Mouse (Mus musculus) heart, embryonic 12.5 days (tissue): Measurements from ENCODE around the gene Irf5. TPM values are rescaled to one million over a fixed set of nuclear protein-coding genes. Genes with fewer than 3 reads are reported as not detected.
A peak's percentile ranks its signal among the peaks of the same experiment; 100 is the strongest.

Experiments
- ATAC-seq: fragments of 200-750 bp; cut with Nextera tagmentation; 2 replicates; pipeline ENCODE4 v1.8.0; 2017; ENCODE audit warnings: moderate TSS enrichment, moderate library complexity; ENCODE audit not compliant: insufficient number of reproducible peaks, low FRiP score
- H3K27ac ChIP-seq: fragments of 300-500 bp; sonication (generic); 2 replicates; pipeline ENCODE4 v1.5.1; 2016; ENCODE audit warnings: mild to moderate bottlenecking, moderate library complexity; ENCODE audit not compliant: poor library complexity, severe bottlenecking
- H3K27me3 ChIP-seq: fragments of 300-500 bp; sonication (generic); replicated peaks from 2 replicates; pipeline ENCODE4 v1.6.1; 2016; ENCODE audit warnings: mild to moderate bottlenecking, moderate library complexity
- H3K36me3 ChIP-seq: fragments of 300-500 bp; sonication (generic); 2 replicates; pipeline ENCODE4 v1.6.1; 2016; ENCODE audit warnings: mild to moderate bottlenecking, moderate library complexity
- H3K4me1 ChIP-seq: fragments of 300-500 bp; sonication (generic); replicated peaks from 2 replicates; pipeline ENCODE4 v1.6.1; 2016; ENCODE audit warnings: mild to moderate bottlenecking
- H3K4me2 ChIP-seq: fragments of 300-500 bp; sonication (generic); 2 replicates; pipeline ENCODE4 v1.6.1; 2016; ENCODE audit warnings: mild to moderate bottlenecking, moderate library complexity
- H3K4me3 ChIP-seq: fragments of 300-500 bp; sonication (generic); 2 replicates; pipeline ENCODE4 v1.5.1; 2016; ENCODE audit warnings: mild to moderate bottlenecking
- H3K9ac ChIP-seq: fragments of 300-500 bp; sonication (generic); 2 replicates; pipeline ENCODE4 v1.6.1; 2016; ENCODE audit warnings: mild to moderate bottlenecking, moderate library complexity
- H3K9me3 ChIP-seq: fragments of 300-500 bp; sonication (generic); replicated peaks from 2 replicates; pipeline ENCODE4 v1.6.1; 2016; ENCODE audit warnings: mild to moderate bottlenecking, moderate library complexity
- WGBS: fragments of 180-500 bp; shearing (Covaris S2); methylation state at CpG from one replicate; pipeline ENCODE4 v1.1.7; 2016; 5-methylcytosine and 5-hydroxymethylcytosine counted together
- polyA plus RNA-seq: library from polyadenylated mRNA; unstranded; fragments of >200 nt; fragmentation: Nextera tagmentation; extraction: Ambion mirVana; gene quantifications from 2 replicates; pipeline ENCODE4 v1.2.1, GENCODE M21; 2016

Irf5 gene
- 11.2 and 12.5 TPM in 2 replicates for polyA plus RNA-seq

- 1% methylated on average over 84 of the region's 96 CpGs for WGBS
- peak; percentile 26 for ATAC-seq
- H3K27ac ChIP-seq = no peak within 1 kb of the TSS
Measured at GRCm38 (mm10) chr6:29526281-29527251, at the start of gene Irf5. Irf5 (plus strand) TSS chr6:29526625.

GRCm38 (mm10) chr6:29482691-29483090 lies 43.7 kb upstream of the Irf5 start:
- Histone ChIP-seq H3K4me3 (no peak overlapping the region), H3K9ac (no peak overlapping the region), H3K27me3 (peaks cover 17% of the 10 kb centered on the region; the same call in 1 of the 2 replicates), H3K9me3 (no peaks in the 10 kb centered on the region), H3K27ac (no peak overlapping the region), H3K4me2 (no peak overlapping the region), H3K4me1 (peaks cover 7% of the 10 kb centered on the region; the same call in 1 of the 2 replicates), H3K36me3 (0 out of 2 replicates have a peak, but pooled peaks cover 3% of the 10 kb centered on the region)
- WGBS = 93% methylated on average over 13 of the region's 13 CpGs
- ATAC-seq = no peak

More at GRCm38 (mm10) chr6:29526281-29527251, at the start of gene Irf5:
- H3K9me3 ChIP-seq = no peaks in the 10 kb centered on the region; the same call in 1 of the 2 replicates
- peak within 1 kb of the TSS; percentile 75 for H3K4me3 ChIP-seq
- peak within 1 kb of the TSS; percentile 99 for H3K4me2 ChIP-seq
- H3K9ac ChIP-seq = peak within 1 kb of the TSS; percentile 80
- peaks cover 4% of the 10 kb centered on the region; the same call in 1 of the 2 replicates for H3K36me3 ChIP-seq
- H3K4me1 ChIP-seq = peaks cover 41% of the 10 kb centered on the region
- H3K27me3 ChIP-seq = 0 out of 2 replicates have a peak, but pooled peaks cover 7% of the 10 kb centered on the region

- Histone ChIP-seq H3K36me3 (0 out of 2 replicates have a peak, but pooled peaks cover 3% of the 10 kb centered on the region), H3K4me2 (peak overlapping the region; percentile 75), H3K4me3 (peak overlapping the region; percentile 44), H3K9ac (peak overlapping the region; percentile 52), H3K4me1 (peaks cover 7% of the 10 kb centered on the region; the same call in 1 of the 2 replicates), H3K27ac (no peak overlapping the region), H3K27me3 (peaks cover 14% of the 10 kb centered on the region; the same call in 1 of the 2 replicates), H3K9me3 (no peaks in the 10 kb centered on the region)
- 6% methylated on average over 26 of the region's 26 CpGs for WGBS
- ATAC-seq = peak; percentile 81
Measured at GRCm38 (mm10) chr6:29484716-29485559, 41.5 kb upstream of the Irf5 start.

GRCm38 (mm10) chr6:29485951-29486350 lies 40.5 kb upstream of the Irf5 start:
- Histone ChIP-seq H3K4me1 (peaks cover 7% of the 10 kb centered on the region; the same call in 1 of the 2 replicates), H3K4me2 (no peak overlapping the region), H3K27me3 (peaks cover 22% of the 10 kb centered on the region), H3K9ac (no peak overlapping the region), H3K36me3 (peaks cover 7% of the 10 kb centered on the region; the same call in 1 of the 2 replicates), H3K4me3 (no peak overlapping the region), H3K9me3 (no peaks in the 10 kb centered on the region), H3K27ac (no peak overlapping the region)
- ATAC-seq = no peak
- 28% methylated on average over 2 of the region's 2 CpGs for WGBS

- H3K9me3 ChIP-seq = no peaks in the 10 kb centered on the region
- H3K4me1 ChIP-seq = peaks cover 6% of the 10 kb centered on the region; the same call in 1 of the 2 replicates
- peaks cover 19% of the 10 kb centered on the region; the same call in 1 of the 2 replicates for H3K36me3 ChIP-seq
- H3K9ac ChIP-seq = no peak overlapping the region
- no peak for ATAC-seq
- no peak overlapping the region for H3K27ac ChIP-seq
- no peak overlapping the region for H3K4me3 ChIP-seq
- no peak overlapping the region for H3K4me2 ChIP-seq
- H3K27me3 ChIP-seq = peaks cover 59% of the 10 kb centered on the region
- WGBS = 74% methylated on average over 4 of the region's 4 CpGs
Measured at GRCm38 (mm10) chr6:29494101-29494500, 32.3 kb upstream of the Irf5 start.

- H3K27me3 ChIP-seq = peaks cover 50% of the 10 kb centered on the region
- no peak overlapping the region; the same call in 1 of the 2 replicates for H3K9ac ChIP-seq
- no peak overlapping the region for H3K27ac ChIP-seq
- H3K4me3 ChIP-seq = 0 out of 2 replicates have a peak overlapping the region, but pooled peaks have one; percentile 17
- peak overlapping the region; percentile 36 for H3K4me2 ChIP-seq
- 25% methylated on average over 25 of the region's 25 CpGs for WGBS
- peaks cover 14% of the 10 kb centered on the region; the same call in 1 of the 2 replicates for H3K36me3 ChIP-seq
- ATAC-seq = no peak; the same call in 1 of the 2 replicates
- H3K9me3 ChIP-seq = no peaks in the 10 kb centered on the region
- H3K4me1 ChIP-seq = peaks cover 6% of the 10 kb centered on the region; the same call in 1 of the 2 replicates
Measured at GRCm38 (mm10) chr6:29496270-29496669, 30.2 kb upstream of the Irf5 start.

GRCm38 (mm10) chr6:29497791-29498190 lies 28.6 kb upstream of the Irf5 start:
- peaks cover 6% of the 10 kb centered on the region; the same call in 1 of the 2 replicates for H3K4me1 ChIP-seq
- H3K4me2 ChIP-seq = no peak overlapping the region
- H3K9ac ChIP-seq = no peak overlapping the region
- 59% methylated on average over 2 of the region's 2 CpGs for WGBS
- H3K27me3 ChIP-seq = peaks cover 39% of the 10 kb centered on the region
- no peaks in the 10 kb centered on the region for H3K9me3 ChIP-seq
- no peak overlapping the region for H3K4me3 ChIP-seq
- ATAC-seq = no peak
- H3K36me3 ChIP-seq = peaks cover 7% of the 10 kb centered on the region; the same call in 1 of the 2 replicates
- no peak overlapping the region for H3K27ac ChIP-seq

- no peak for ATAC-seq
- H3K27me3 ChIP-seq = peaks cover 35% of the 10 kb centered on the region
- 79% methylated on average over 7 of the region's 7 CpGs for WGBS
Measured at GRCm38 (mm10) chr6:29500177-29500576, 26.2 kb upstream of the Irf5 start.

GRCm38 (mm10) chr6:29500810-29501209 lies 25.6 kb upstream of the Irf5 start:
- Histone ChIP-seq H3K4me3 (no peak overlapping the region), H3K9ac (no peak overlapping the region), H3K36me3 (peaks cover 7% of the 10 kb centered on the region; the same call in 1 of the 2 replicates), H3K27me3 (peaks cover 30% of the 10 kb centered on the region), H3K4me1 (peaks cover 3% of the 10 kb centered on the region; the same call in 1 of the 2 replicates), H3K27ac (no peak overlapping the region), H3K4me2 (no peak overlapping the region), H3K9me3 (no peaks in the 10 kb centered on the region)
- no peak for ATAC-seq
- WGBS = 78% methylated on average over 6 of the region's 6 CpGs

More at GRCm38 (mm10) chr6:29500177-29500576, 26.2 kb upstream of the Irf5 start:
- H3K9ac ChIP-seq = no peak overlapping the region
- no peaks in the 10 kb centered on the region for H3K9me3 ChIP-seq
- no peak overlapping the region for H3K27ac ChIP-seq
- H3K4me2 ChIP-seq = no peak overlapping the region
- peaks cover 7% of the 10 kb centered on the region; the same call in 1 of the 2 replicates for H3K36me3 ChIP-seq
- H3K4me1 ChIP-seq = peaks cover 6% of the 10 kb centered on the region; the same call in 1 of the 2 replicates
- no peak overlapping the region for H3K4me3 ChIP-seq

- ATAC-seq = 0 out of 2 replicates have a peak, but pooled peaks have one; percentile 34
- H3K27ac ChIP-seq = no peak overlapping the region
- H3K4me1 ChIP-seq = peaks cover 7% of the 10 kb centered on the region
- no peak overlapping the region for H3K4me2 ChIP-seq
- WGBS = 79% methylated on average over 1 of the region's 1 CpGs
- H3K36me3 ChIP-seq = peaks cover 7% of the 10 kb centered on the region; the same call in 1 of the 2 replicates
- H3K9ac ChIP-seq = no peak overlapping the region
- no peak overlapping the region for H3K4me3 ChIP-seq
- peaks cover 25% of the 10 kb centered on the region for H3K27me3 ChIP-seq
- H3K9me3 ChIP-seq = no peaks in the 10 kb centered on the region
Measured at GRCm38 (mm10) chr6:29501599-29501998, 24.8 kb upstream of the Irf5 start.
